Mouse (Mus musculus): ENCODE data around the gene Tlx2.

DNA sequence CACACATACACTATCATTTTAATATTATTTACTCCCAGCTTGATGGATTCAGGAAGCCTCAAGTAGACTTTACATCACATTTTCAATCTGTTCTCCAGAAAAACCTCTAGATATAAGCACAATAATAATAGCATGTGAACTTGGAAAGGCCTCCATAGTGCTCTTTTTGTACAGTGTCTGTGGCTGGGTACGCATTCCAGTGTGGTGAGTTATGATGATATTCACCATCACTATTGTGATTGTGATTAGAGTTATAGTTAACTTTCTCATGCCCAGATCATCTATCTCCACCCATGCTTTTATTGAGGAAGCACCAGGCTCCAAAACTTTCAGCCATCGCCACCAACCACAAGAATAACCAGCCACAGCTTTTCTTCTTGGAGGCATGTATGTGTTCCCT is 46.3 kb downstream of the Tlx2 start:
- TF ChIP-seq CTCF (conservative IDR thresholded peaks at IDR 0.05; ENCODE audit: insufficient read depth, insufficient read length, low read depth, low read length) (no peak), POLR2A (IDR thresholded peaks at IDR 0.05; ENCODE audit: low read depth, low read length) (no peak)
